Mouse (Mus musculus) E14TG2a.4 (cell line): ENCODE measurements around the gene Med22.

Experiments
- CTCF ChIP-seq: conservative IDR thresholded peaks from 2 replicates; pipeline ENCODE4 v1.5.1; 2014; ENCODE audit warnings: low read length
- NANOG ChIP-seq: IDR thresholded peaks from 2 replicates; pipeline ENCODE4 v1.6.1; 2014; ENCODE audit warnings: borderline replicate concordance, low read length, mixed read lengths
- POU5F1 ChIP-seq: IDR thresholded peaks from 2 replicates; pipeline ENCODE4 v1.6.1; 2014; ENCODE audit warnings: low read length, borderline replicate concordance

DNA sequence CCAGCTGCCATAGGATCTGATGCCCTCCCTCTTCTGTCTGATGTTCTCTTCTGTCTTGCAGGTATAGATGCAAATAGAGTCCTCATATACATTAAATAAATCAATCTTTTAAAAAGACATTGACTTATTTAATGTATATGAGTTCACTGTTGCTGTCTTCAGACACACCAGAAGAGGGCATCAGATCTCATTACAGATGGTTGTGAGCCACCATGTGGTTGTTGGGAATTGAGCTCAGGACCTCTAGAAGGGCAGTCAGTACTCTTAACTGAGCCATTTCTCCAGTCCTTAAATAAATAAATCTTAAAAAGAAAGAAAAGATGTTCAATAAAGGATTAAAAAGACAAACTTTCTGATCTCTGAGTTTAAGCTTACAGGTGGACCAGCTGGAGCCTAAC lies 1.1 kb downstream of the Med22 start:
- TF ChIP-seq CTCF (0 out of 2 replicates have a peak, but pooled peaks have one; percentile 12), POU5F1 (no peak), NANOG (no peak)
